Mouse (Mus musculus): ENCODE results near the gene Tbk1. TPM values are rescaled to one million over a fixed set of nuclear protein-coding genes. Genes with fewer than 3 reads are reported as not detected.

The Tbk1 gene
- total and polyA plus RNA-seq, 3 experiments = 7.2 to 15.6 (median 14.9) TPM

DNA sequence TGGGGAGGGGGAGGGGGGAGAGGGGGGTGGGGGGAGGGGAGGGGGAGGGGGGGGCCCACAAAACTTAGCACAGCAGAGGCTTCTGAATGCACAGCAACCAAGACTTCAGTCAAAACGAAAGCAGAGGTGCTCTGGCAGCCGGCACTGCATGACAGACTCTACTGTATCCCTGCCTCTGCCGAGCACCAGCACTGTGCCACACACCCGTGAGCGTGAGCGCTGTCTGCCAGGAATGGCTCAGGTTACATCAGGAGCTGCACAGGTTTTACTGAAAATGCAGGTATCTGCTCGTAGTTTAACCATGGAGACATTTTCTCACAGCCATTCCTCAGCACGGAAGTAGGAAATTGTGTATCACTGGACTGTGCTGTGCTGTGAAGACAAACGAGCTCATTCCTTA, 36.3 kb downstream of the Tbk1 start:
- Histone ChIP-seq H3K79me2 (replicated peaks; ENCODE audit: control insufficient read depth, insufficient read depth, low read length) (no peaks in the 10 kb centered on the region), H3K27ac (no peak overlapping the region), H3K9ac (ENCODE audit: low read depth, low read length) (no peak overlapping the region), H3K36me3 (ENCODE audit: control insufficient read depth, insufficient read depth, low read length) (peaks cover 2% of the 10 kb centered on the region; the same call in 1 of the 2 replicates), H3K4me3 (no peak overlapping the region), H3K27me3 (ENCODE audit: control insufficient read depth, insufficient read depth, low read length) (no peaks in the 10 kb centered on the region), H3K4me1 (ENCODE audit: control insufficient read depth, insufficient read depth, low read length) (no peaks in the 10 kb centered on the region)
- intact Hi-C loops (cut with DNase I) = no loop called here
- TF ChIP-seq CTCF (IDR thresholded peaks at IDR 0.05) (no peak), EP300 (IDR thresholded peaks at IDR 0.05; ENCODE audit: insufficient read depth, low read depth, low read length) (no peak), POLR2A (IDR thresholded peaks at IDR 0.05; ENCODE audit: insufficient read depth, low read depth, low read length) (no peak)
- no peak for DNase-seq
- 82% methylated on average over 9 of the region's 9 CpGs for WGBS

DNA sequence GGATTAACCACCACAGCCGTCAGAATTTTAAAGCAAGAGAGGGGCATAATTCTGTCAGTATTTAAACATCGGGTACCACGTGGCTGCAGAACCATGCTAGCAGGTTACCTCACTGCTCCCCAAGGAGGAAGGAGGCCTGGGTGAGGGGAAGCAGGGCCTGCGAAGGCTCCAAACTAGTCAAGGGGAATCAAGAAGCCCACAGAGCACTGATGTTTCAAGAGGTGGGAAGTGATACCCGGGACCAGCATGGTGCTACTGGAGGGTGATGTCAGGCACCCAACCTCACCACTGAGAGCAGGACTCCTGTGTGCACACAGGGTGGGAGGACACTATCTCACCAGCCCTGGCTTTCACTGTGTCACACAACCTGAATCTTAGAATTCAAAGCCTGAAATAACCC, 36.9 kb downstream of the Tbk1 start:
- no peak overlapping the region for H3K9ac ChIP-seq (ENCODE audit: low read depth, low read length)
- no peak overlapping the region for H3K27ac ChIP-seq
- H3K27me3 ChIP-seq (ENCODE audit: control insufficient read depth, insufficient read depth, low read length) = no peaks in the 10 kb centered on the region
- H3K36me3 ChIP-seq (ENCODE audit: control insufficient read depth, insufficient read depth, low read length) = peaks cover 2% of the 10 kb centered on the region; the same call in 1 of the 2 replicates
- intact Hi-C loops (cut with DNase I) = no loop called here
- DNase-seq = no peak
- TF ChIP-seq POLR2A (IDR thresholded peaks at IDR 0.05; ENCODE audit: insufficient read depth, low read depth, low read length) = no peak
- TF ChIP-seq CTCF (IDR thresholded peaks at IDR 0.05) = no peak
- TF ChIP-seq EP300 (IDR thresholded peaks at IDR 0.05; ENCODE audit: insufficient read depth, low read depth, low read length) = no peak
- 84% methylated on average over 5 of the region's 5 CpGs for WGBS
- H3K79me2 ChIP-seq (replicated peaks; ENCODE audit: control insufficient read depth, insufficient read depth, low read length) = no peaks in the 10 kb centered on the region
- no peaks in the 10 kb centered on the region for H3K4me1 ChIP-seq (ENCODE audit: control insufficient read depth, insufficient read depth, low read length)
- H3K4me3 ChIP-seq = no peak overlapping the region

DNA sequence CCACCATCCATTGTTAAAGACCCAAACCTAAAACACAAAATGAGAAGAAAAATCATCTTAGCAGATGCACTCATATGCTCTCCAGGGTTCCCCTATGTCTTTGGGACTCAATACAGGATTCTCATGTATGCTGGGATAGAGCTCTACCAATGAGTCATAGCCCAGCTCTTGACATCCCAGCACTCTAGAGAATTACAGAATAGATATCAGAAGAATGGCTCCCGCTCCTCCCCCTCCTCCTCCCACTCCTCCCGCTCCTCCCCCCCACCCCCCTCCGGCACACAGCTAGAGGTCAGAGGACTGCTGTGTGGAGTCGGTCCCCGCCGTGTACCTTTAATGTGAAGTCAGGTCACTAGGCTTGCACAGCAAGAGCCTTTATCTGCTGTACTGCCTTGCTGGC, 39.4 kb downstream of the Tbk1 start:
- Histone ChIP-seq H3K4me1 (ENCODE audit: control insufficient read depth, insufficient read depth, low read length) (no peaks in the 10 kb centered on the region), H3K9ac (ENCODE audit: low read depth, low read length) (no peak overlapping the region), H3K4me3 (no peak overlapping the region), H3K79me2 (replicated peaks; ENCODE audit: control insufficient read depth, insufficient read depth, low read length) (no peaks in the 10 kb centered on the region), H3K27ac (no peak overlapping the region), H3K36me3 (ENCODE audit: control insufficient read depth, insufficient read depth, low read length) (peaks cover 2% of the 10 kb centered on the region; the same call in 1 of the 2 replicates), H3K27me3 (ENCODE audit: control insufficient read depth, insufficient read depth, low read length) (no peaks in the 10 kb centered on the region)
- 58% methylated on average over 6 of the region's 6 CpGs for WGBS
- TF ChIP-seq POLR2A (IDR thresholded peaks at IDR 0.05; ENCODE audit: insufficient read depth, low read depth, low read length) (no peak), CTCF (IDR thresholded peaks at IDR 0.05) (no peak), EP300 (IDR thresholded peaks at IDR 0.05; ENCODE audit: insufficient read depth, low read depth, low read length) (no peak)
- DNase-seq = no peak
- intact Hi-C loops (cut with DNase I) = no loop called here

DNA sequence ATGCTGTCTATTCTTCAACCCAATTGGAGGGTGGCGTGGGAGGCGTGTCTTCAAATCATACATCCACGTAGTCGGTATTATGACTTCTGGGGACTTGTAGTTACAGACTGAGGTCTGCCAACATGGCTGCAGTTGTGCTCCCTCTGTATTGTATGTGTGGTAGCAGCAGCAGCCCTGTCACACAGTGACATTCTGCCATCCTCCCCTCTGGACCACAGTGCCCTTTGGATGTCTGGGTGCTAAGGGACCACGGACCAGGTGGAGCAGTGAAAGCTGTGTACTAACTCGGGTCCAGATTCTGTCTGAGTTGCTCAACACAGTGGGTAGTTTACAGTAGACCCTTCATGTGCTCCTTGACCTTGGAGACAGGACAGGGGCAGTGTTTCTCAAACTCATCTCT, 43.0 kb downstream of the Tbk1 start:
- no peaks in the 10 kb centered on the region for H3K79me2 ChIP-seq (replicated peaks; ENCODE audit: control insufficient read depth, insufficient read depth, low read length)
- no peak for DNase-seq
- H3K27me3 ChIP-seq (ENCODE audit: control insufficient read depth, insufficient read depth, low read length) = no peaks in the 10 kb centered on the region
- 97% methylated on average over 6 of the region's 6 CpGs for WGBS
- H3K4me1 ChIP-seq (ENCODE audit: control insufficient read depth, insufficient read depth, low read length) = no peaks in the 10 kb centered on the region
- peaks cover 2% of the 10 kb centered on the region; the same call in 1 of the 2 replicates for H3K36me3 ChIP-seq (ENCODE audit: control insufficient read depth, insufficient read depth, low read length)
- TF ChIP-seq EP300 (IDR thresholded peaks at IDR 0.05; ENCODE audit: insufficient read depth, low read depth, low read length) (no peak), CTCF (IDR thresholded peaks at IDR 0.05) (no peak), POLR2A (IDR thresholded peaks at IDR 0.05; ENCODE audit: insufficient read depth, low read depth, low read length) (no peak)
- H3K9ac ChIP-seq (ENCODE audit: low read depth, low read length) = no peak overlapping the region
- H3K4me3 ChIP-seq = no peak overlapping the region
- intact Hi-C loops (cut with DNase I) = no loop called here
- no peak overlapping the region for H3K27ac ChIP-seq

DNA sequence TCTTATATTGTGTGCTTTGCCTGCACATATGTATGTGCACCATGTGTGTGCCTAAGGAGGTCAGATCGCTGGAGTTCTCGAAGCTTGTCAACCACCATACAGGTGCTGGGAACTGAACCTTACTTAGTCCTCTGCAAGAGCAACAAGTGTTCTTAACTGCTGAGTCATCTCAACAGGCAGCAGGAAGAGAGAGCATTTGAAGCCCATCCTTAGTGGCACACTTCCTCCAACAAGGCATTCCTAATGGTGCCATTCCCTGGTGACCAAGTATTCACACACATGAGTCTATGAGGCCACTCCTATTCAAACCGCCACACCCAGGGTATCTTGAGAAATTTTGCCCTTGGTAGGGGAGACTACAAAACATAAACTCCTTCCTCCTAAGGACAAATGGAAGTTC, 44.4 kb downstream of the Tbk1 start:
- no peak overlapping the region for H3K4me3 ChIP-seq
- DNase-seq = no peak
- no peak for TF ChIP-seq POLR2A (IDR thresholded peaks at IDR 0.05; ENCODE audit: insufficient read depth, low read depth, low read length)
- peaks cover 2% of the 10 kb centered on the region; the same call in 1 of the 2 replicates for H3K36me3 ChIP-seq (ENCODE audit: control insufficient read depth, insufficient read depth, low read length)
- WGBS = 96% methylated on average over 3 of the region's 3 CpGs
- H3K9ac ChIP-seq (ENCODE audit: low read depth, low read length) = no peak overlapping the region
- no peaks in the 10 kb centered on the region for H3K27me3 ChIP-seq (ENCODE audit: control insufficient read depth, insufficient read depth, low read length)
- H3K79me2 ChIP-seq (replicated peaks; ENCODE audit: control insufficient read depth, insufficient read depth, low read length) = no peaks in the 10 kb centered on the region
- H3K27ac ChIP-seq = no peak overlapping the region
- intact Hi-C loops (cut with DNase I) = no loop called here
- no peaks in the 10 kb centered on the region for H3K4me1 ChIP-seq (ENCODE audit: control insufficient read depth, insufficient read depth, low read length)

DNA sequence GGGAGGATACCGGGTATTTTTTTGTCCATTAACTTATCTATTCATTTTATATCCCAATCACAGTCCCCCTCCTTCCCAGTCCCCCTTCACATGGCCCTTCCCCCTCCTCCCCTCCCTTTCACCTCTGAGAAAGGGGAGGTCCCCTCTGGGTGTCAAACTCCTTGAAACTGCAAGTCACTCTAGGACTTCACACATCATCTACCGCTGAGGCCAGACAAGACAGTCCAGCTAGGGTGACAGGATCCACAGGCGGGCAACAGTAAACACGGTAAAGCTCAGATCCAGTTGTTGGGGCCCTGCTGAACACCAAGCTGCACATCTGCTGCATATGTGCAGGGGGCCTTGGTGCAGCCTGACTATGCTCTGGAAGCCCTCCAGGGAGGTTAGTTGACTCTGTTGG, 51.6 kb downstream of the Tbk1 start:
- Histone ChIP-seq H3K4me3 (no peak overlapping the region), H3K4me1 (ENCODE audit: control insufficient read depth, insufficient read depth, low read length) (no peaks in the 10 kb centered on the region; the same call in 1 of the 2 replicates), H3K79me2 (replicated peaks; ENCODE audit: control insufficient read depth, insufficient read depth, low read length) (no peaks in the 10 kb centered on the region), H3K27me3 (ENCODE audit: control insufficient read depth, insufficient read depth, low read length) (no peaks in the 10 kb centered on the region), H3K9ac (ENCODE audit: low read depth, low read length) (no peak overlapping the region), H3K36me3 (ENCODE audit: control insufficient read depth, insufficient read depth, low read length) (no peaks in the 10 kb centered on the region), H3K27ac (no peak overlapping the region)
- TF ChIP-seq EP300 (IDR thresholded peaks at IDR 0.05; ENCODE audit: insufficient read depth, low read depth, low read length) (no peak), CTCF (IDR thresholded peaks at IDR 0.05) (no peak), POLR2A (IDR thresholded peaks at IDR 0.05; ENCODE audit: insufficient read depth, low read depth, low read length) (no peak)
- intact Hi-C loops (cut with DNase I) = no loop called here
- 71% methylated on average over 4 of the region's 4 CpGs for WGBS
- no peak for DNase-seq

Data from heart, adult 2 months (tissue).